ENCODE assay signal across 9 mouse cellular contexts in genomic region chr1:131137111-131137510, GRCm38 (mm10). TPM values are rescaled to one million over a fixed set of nuclear protein-coding genes. Genes with fewer than 3 reads are reported as not detected.
DNase-seq lines count a peak whose midpoint lies in the region; ATAC-seq lines count a peak whose summit lies in the region.
"Had no signal": no experiment of that assay in that cellular context is flagged by ENCODE, and none has a peak within 500 bp of the region (broad histone marks: within the 10 kb centered on the region; RNA-seq: fewer than 3 reads in every experiment).

No protein-coding gene starts in this region.

- peak overlapping the region; percentile 73 for H3K4me3 ChIP-seq in erythroblast, embryonic 14.5 days (replicated peaks)
- H3K4me3 ChIP-seq in forebrain, embryonic 10.5 days: peak overlapping the region; percentile 86
- peak overlapping the region; percentile 87 for H3K4me3 ChIP-seq in liver, embryonic 13.5 days (replicated peaks)

- DNase-seq in 416B (ENCODE audit: low read depth): peak; percentile 73
- DNase-seq in forebrain, embryonic 10.5 days (ENCODE audit: extremely low spot score, low spot score): no peak
- DNase-seq in liver, embryonic 13.5 days: no peak
- DNase-seq in gastrocnemius, adult 8-10 months (ENCODE audit: low spot score in 2 of 2): no peak
- DNase-seq in natural killer cell, adult 2 months (ENCODE audit: low spot score in 2 of 2): no peak
- DNase-seq: thymus, adult 18-20 months had no signal

- H3K9me3 ChIP-seq in erythroblast, embryonic 14.5 days (ENCODE audit: control insufficient read depth, low read length): no peaks in the 10 kb centered on the region
- no peaks in the 10 kb centered on the region for H3K9me3 ChIP-seq in forebrain, embryonic 10.5 days
- no peaks in the 10 kb centered on the region for H3K9me3 ChIP-seq in liver, embryonic 13.5 days (replicated peaks)

- H3K27me3 ChIP-seq in erythroblast, embryonic 14.5 days (ENCODE audit: control insufficient read depth): no peaks in the 10 kb centered on the region
- H3K27me3 ChIP-seq in forebrain, embryonic 10.5 days (ENCODE audit: poor library complexity, severe bottlenecking): no peaks in the 10 kb centered on the region
- no peaks in the 10 kb centered on the region for H3K27me3 ChIP-seq in liver, embryonic 13.5 days

- no peak for ATAC-seq in erythroblast, adult 5-6 weeks (replicated peaks; ENCODE audit: low FRiP score, poor library complexity, severe bottlenecking)
- no peak for ATAC-seq in liver, embryonic 13.5 days (ENCODE audit: low read depth)
- ATAC-seq in inflammation-experienced regulatory T-cells, adult 6 months: no peak

- H3K4me2 ChIP-seq in liver, embryonic 13.5 days: peak overlapping the region; percentile 93

- H3K36me3 ChIP-seq in erythroblast, embryonic 14.5 days (ENCODE audit: control insufficient read depth): peaks cover 44% of the 10 kb centered on the region
- H3K36me3 ChIP-seq in forebrain, embryonic 10.5 days (replicated peaks): peaks cover 38% of the 10 kb centered on the region
- H3K36me3 ChIP-seq in liver, embryonic 13.5 days: peaks cover 26% of the 10 kb centered on the region

- WGBS in forebrain, embryonic 10.5 days: 18% methylated on average over 5 of the region's 5 CpGs
- WGBS in liver, embryonic 13.5 days (ENCODE audit: insufficient replicate concordance): 5% methylated on average over 5 of the region's 5 CpGs

- H3K9ac ChIP-seq in liver, embryonic 13.5 days: peak overlapping the region; percentile 91

- H3K4me1 ChIP-seq in erythroblast, embryonic 14.5 days (ENCODE audit: control insufficient read depth): peaks cover 67% of the 10 kb centered on the region
- H3K4me1 ChIP-seq in forebrain, embryonic 10.5 days: peaks cover 51% of the 10 kb centered on the region
- peaks cover 58% of the 10 kb centered on the region for H3K4me1 ChIP-seq in liver, embryonic 13.5 days (replicated peaks)

- H3K27ac ChIP-seq in forebrain, embryonic 10.5 days: peak overlapping the region; percentile 98
- peak overlapping the region; percentile 96 for H3K27ac ChIP-seq in liver, embryonic 13.5 days

RNA-seq across cellular contexts. Expression of gene Dyrk3, which starts 1.0 kb away (rescaled TPM):
- 3.7 and 5.1 TPM in 2 replicates for polyA plus RNA-seq in erythroblast, embryonic 14.5 days (2012)
- 92.8 and 106 TPM in 2 replicates for total RNA-seq in erythroblast, adult 5-6 weeks (2015; ENCODE audit: low replicate concordance)
- 97.3 and 107 TPM in 2 replicates for total RNA-seq in erythroblast, adult 5-6 weeks (2017; ENCODE audit: low replicate concordance)
- 13.3 and 15.5 TPM in 2 replicates for polyA plus RNA-seq in forebrain, embryonic 10.5 days (2016; fragmentation: Nextera tagmentation; extraction: Ambion mirVana)
- 16.9 and 19.8 TPM in 2 replicates for polyA plus RNA-seq in liver, embryonic 13.5 days (2015; fragmentation: Nextera tagmentation; extraction: Ambion mirVana)
- total RNA-seq in gastrocnemius, adult 8-10 months (2022): not detected
- under 1 TPM in 1 of 3 experiments, not detected in 2; 0.26 TPM for polyA plus RNA-seq in inflammation-experienced regulatory T-cells, adult 6 months (2017; shearing (Covaris generic))

RNA-seq across cellular contexts. Expression of gene Eif2d, which starts 15.9 kb away (rescaled TPM):
- 2.4 and 2.8 TPM in 2 replicates for polyA plus RNA-seq in erythroblast, embryonic 14.5 days (2012)
- total RNA-seq in erythroblast, adult 5-6 weeks (2015; ENCODE audit: low replicate concordance): 10.8 and 13.6 TPM in 2 replicates
- 10.9 and 12.4 TPM in 2 replicates for total RNA-seq in erythroblast, adult 5-6 weeks (2017; ENCODE audit: low replicate concordance)
- 66.9 and 70.2 TPM in 2 replicates for polyA plus RNA-seq in forebrain, embryonic 10.5 days (2016; fragmentation: Nextera tagmentation; extraction: Ambion mirVana)
- polyA plus RNA-seq in liver, embryonic 13.5 days (2015; fragmentation: Nextera tagmentation; extraction: Ambion mirVana): 32.3 and 34.4 TPM in 2 replicates
- total RNA-seq in gastrocnemius, adult 8-10 months (2022): 10 to 100 TPM; 27.9 to 30.4 (median 29.3) TPM
- polyA plus RNA-seq in inflammation-experienced regulatory T-cells, adult 6 months (2017; shearing (Covaris generic)): 10 to 100 TPM; 53.4 to 71.7 (median 60.8) TPM

RNA-seq across cellular contexts. Expression of gene Mapkapk2, which starts 39.5 kb away (rescaled TPM):
- 1.3 and 1.5 TPM in 2 replicates for polyA plus RNA-seq in erythroblast, embryonic 14.5 days (2012)
- 38.0 and 49.5 TPM in 2 replicates for total RNA-seq in erythroblast, adult 5-6 weeks (2015; ENCODE audit: low replicate concordance)
- total RNA-seq in erythroblast, adult 5-6 weeks (2017; ENCODE audit: low replicate concordance): 26.3 and 33.3 TPM in 2 replicates
- polyA plus RNA-seq in forebrain, embryonic 10.5 days (2016; fragmentation: Nextera tagmentation; extraction: Ambion mirVana): 41.1 and 41.3 TPM in 2 replicates
- 12.0 and 12.3 TPM in 2 replicates for polyA plus RNA-seq in liver, embryonic 13.5 days (2015; fragmentation: Nextera tagmentation; extraction: Ambion mirVana)
- 100 to 1,000 TPM; 215 to 257 (median 231) TPM for total RNA-seq in gastrocnemius, adult 8-10 months (2022)
- polyA plus RNA-seq in inflammation-experienced regulatory T-cells, adult 6 months (2017; shearing (Covaris generic)): 10 to 100 TPM in 1 of 3 experiments, 1 to 10 TPM in 2; 9.0 to 11.8 (median 9.8) TPM
